Mouse (Mus musculus): ENCODE measurements around the gene AI464131. TPM values are rescaled to one million over a fixed set of nuclear protein-coding genes. Genes with fewer than 3 reads are reported as not detected.
A peak's percentile ranks its signal among the peaks of the same experiment; 100 is the strongest.

The AI464131 gene
- polyA plus RNA-seq, 1 experiment from 2014 or later: 11.6 TPM

- Histone ChIP-seq H3K9ac (ENCODE audit: low read depth, low read length) (no peak overlapping the region), H3K27me3 (replicated peaks; ENCODE audit: control insufficient read depth, insufficient read depth, low read length) (peaks cover 4% of the 10 kb centered on the region; the same call in 1 of the 2 replicates), H3K4me1 (replicated peaks; ENCODE audit: control insufficient read depth, insufficient read depth, low read length) (peaks cover 6% of the 10 kb centered on the region; the same call in 1 of the 2 replicates), H3K27ac (ENCODE audit: low read depth, low read length) (no peak overlapping the region), H3K9me3 (ENCODE audit: control insufficient read depth) (no peaks in the 10 kb centered on the region), H3K4me2 (replicated peaks; ENCODE audit: low read depth) (no peak overlapping the region), H3K4me3 (ENCODE audit: low read depth, low read length) (no peak overlapping the region), H3K36me3 (ENCODE audit: control insufficient read depth, insufficient read depth) (no peaks in the 10 kb centered on the region)
- no peak for TF ChIP-seq CTCF (IDR thresholded peaks at IDR 0.05; ENCODE audit: low read depth)
- WGBS: 46% methylated on average over 7 of the region's 7 CpGs
- ATAC-seq: no peak
Observed at GRCm38 (mm10) chr4:41507998-41508397, 5.1 kb upstream of the AI464131 start.

- Histone ChIP-seq H3K4me2 (replicated peaks; ENCODE audit: low read depth) (peak overlapping the region; percentile 94), H3K4me3 (ENCODE audit: low read depth, low read length) (peak overlapping the region; percentile 50), H3K4me1 (replicated peaks; ENCODE audit: control insufficient read depth, insufficient read depth, low read length) (peaks cover 6% of the 10 kb centered on the region; the same call in 1 of the 2 replicates), H3K9me3 (ENCODE audit: control insufficient read depth) (no peaks in the 10 kb centered on the region), H3K36me3 (ENCODE audit: control insufficient read depth, insufficient read depth) (no peaks in the 10 kb centered on the region), H3K27me3 (replicated peaks; ENCODE audit: control insufficient read depth, insufficient read depth, low read length) (peaks cover 4% of the 10 kb centered on the region; the same call in 1 of the 2 replicates), H3K9ac (ENCODE audit: low read depth, low read length) (0 out of 2 replicates have a peak overlapping the region, but pooled peaks have one; percentile 40), H3K27ac (ENCODE audit: low read depth, low read length) (no peak overlapping the region)
- WGBS: 6% methylated on average over 22 of the region's 22 CpGs
- no peak for ATAC-seq
- no peak for TF ChIP-seq CTCF (IDR thresholded peaks at IDR 0.05; ENCODE audit: low read depth)
Observed at GRCm38 (mm10) chr4:41507326-41507924, 4.5 kb upstream of the AI464131 start.

- Histone ChIP-seq H3K9ac (ENCODE audit: low read depth, low read length) (0 out of 2 replicates have a peak overlapping the region, but pooled peaks have one; percentile 40), H3K4me3 (ENCODE audit: low read depth, low read length) (peak overlapping the region; percentile 50), H3K27ac (ENCODE audit: low read depth, low read length) (no peak overlapping the region), H3K27me3 (replicated peaks; ENCODE audit: control insufficient read depth, insufficient read depth, low read length) (peaks cover 4% of the 10 kb centered on the region; the same call in 1 of the 2 replicates), H3K9me3 (ENCODE audit: control insufficient read depth) (no peaks in the 10 kb centered on the region), H3K4me1 (replicated peaks; ENCODE audit: control insufficient read depth, insufficient read depth, low read length) (peaks cover 6% of the 10 kb centered on the region; the same call in 1 of the 2 replicates), H3K4me2 (replicated peaks; ENCODE audit: low read depth) (peak overlapping the region; percentile 94), H3K36me3 (ENCODE audit: control insufficient read depth, insufficient read depth) (no peaks in the 10 kb centered on the region)
- peak; percentile 58 for ATAC-seq
- under 1% methylated on average over 29 of the region's 29 CpGs for WGBS
- TF ChIP-seq CTCF (IDR thresholded peaks at IDR 0.05; ENCODE audit: low read depth): peak; percentile 58
Observed at GRCm38 (mm10) chr4:41506906-41507305, 4.0 kb upstream of the AI464131 start.

- H3K27ac ChIP-seq (ENCODE audit: low read depth, low read length): no peak overlapping the region
- ATAC-seq: no peak
- peak overlapping the region; percentile 50 for H3K4me3 ChIP-seq (ENCODE audit: low read depth, low read length)
- peak overlapping the region; percentile 94 for H3K4me2 ChIP-seq (replicated peaks; ENCODE audit: low read depth)
- TF ChIP-seq CTCF (IDR thresholded peaks at IDR 0.05; ENCODE audit: low read depth): peak; percentile 84
- H3K9me3 ChIP-seq (ENCODE audit: control insufficient read depth): no peaks in the 10 kb centered on the region
- H3K9ac ChIP-seq (ENCODE audit: low read depth, low read length): no peak overlapping the region
- H3K36me3 ChIP-seq (ENCODE audit: control insufficient read depth, insufficient read depth): no peaks in the 10 kb centered on the region
- WGBS: 15% methylated on average over 13 of the region's 13 CpGs
- H3K4me1 ChIP-seq (replicated peaks; ENCODE audit: control insufficient read depth, insufficient read depth, low read length): peaks cover 6% of the 10 kb centered on the region; the same call in 1 of the 2 replicates
- H3K27me3 ChIP-seq (replicated peaks; ENCODE audit: control insufficient read depth, insufficient read depth, low read length): peaks cover 4% of the 10 kb centered on the region; the same call in 1 of the 2 replicates
Observed at GRCm38 (mm10) chr4:41506156-41506555, 3.3 kb upstream of the AI464131 start.

- peaks cover 4% of the 10 kb centered on the region; the same call in 1 of the 2 replicates for H3K27me3 ChIP-seq (replicated peaks; ENCODE audit: control insufficient read depth, insufficient read depth, low read length)
- H3K9ac ChIP-seq (ENCODE audit: low read depth, low read length): no peak overlapping the region
- H3K36me3 ChIP-seq (ENCODE audit: control insufficient read depth, insufficient read depth): no peaks in the 10 kb centered on the region
- H3K27ac ChIP-seq (ENCODE audit: low read depth, low read length): no peak overlapping the region
- no peak overlapping the region for H3K4me3 ChIP-seq (ENCODE audit: low read depth, low read length)
- ATAC-seq: no peak
- WGBS: 59% methylated on average over 11 of the region's 11 CpGs
- H3K9me3 ChIP-seq (ENCODE audit: control insufficient read depth): no peaks in the 10 kb centered on the region
- no peak overlapping the region for H3K4me2 ChIP-seq (replicated peaks; ENCODE audit: low read depth)
- peak; percentile 63 for TF ChIP-seq CTCF (IDR thresholded peaks at IDR 0.05; ENCODE audit: low read depth)
- H3K4me1 ChIP-seq (replicated peaks; ENCODE audit: control insufficient read depth, insufficient read depth, low read length): peaks cover 6% of the 10 kb centered on the region; the same call in 1 of the 2 replicates
Observed at GRCm38 (mm10) chr4:41505131-41505551, 2.3 kb upstream of the AI464131 start.

- WGBS: 74% methylated on average over 5 of the region's 5 CpGs
- peaks cover 9% of the 10 kb centered on the region; the same call in 1 of the 2 replicates for H3K27me3 ChIP-seq (replicated peaks; ENCODE audit: control insufficient read depth, insufficient read depth, low read length)
- no peak for ATAC-seq
- H3K36me3 ChIP-seq (ENCODE audit: control insufficient read depth, insufficient read depth): peaks cover 5% of the 10 kb centered on the region; the same call in 1 of the 2 replicates
- H3K27ac ChIP-seq (ENCODE audit: low read depth, low read length): no peak overlapping the region
- no peak overlapping the region for H3K9ac ChIP-seq (ENCODE audit: low read depth, low read length)
- peak; percentile 54 for TF ChIP-seq CTCF (IDR thresholded peaks at IDR 0.05; ENCODE audit: low read depth)
- H3K4me1 ChIP-seq (replicated peaks; ENCODE audit: control insufficient read depth, insufficient read depth, low read length): peaks cover 8% of the 10 kb centered on the region; the same call in 1 of the 2 replicates
- no peaks in the 10 kb centered on the region for H3K9me3 ChIP-seq (ENCODE audit: control insufficient read depth)
- no peak overlapping the region for H3K4me2 ChIP-seq (replicated peaks; ENCODE audit: low read depth)
- H3K4me3 ChIP-seq (ENCODE audit: low read depth, low read length): no peak overlapping the region
Observed at GRCm38 (mm10) chr4:41504325-41504724, 1.4 kb upstream of the AI464131 start.

All from intestine, postnatal 0 days (tissue).